Mouse (Mus musculus) embryonic facial prominence, embryonic 12.5 days (tissue): ENCODE results near the gene 2010005H15Rik. TPM values are rescaled to one million over a fixed set of nuclear protein-coding genes. Genes with fewer than 3 reads are reported as not detected.

ENCODE experiments used
- polyA plus RNA-seq: library from polyadenylated mRNA; unstranded; fragments of >200 nt; fragmentation: Nextera tagmentation; extraction: Ambion mirVana; gene quantifications from 2 replicates; pipeline ENCODE4 v1.2.1, GENCODE M21; 2016

The 2010005H15Rik gene
- polyA plus RNA-seq, 1 experiment from 2014 or later: not detected

Other genes starting within 250 kb of the 2010005H15Rik start
- gene Kpna1, start 242.7 kb upstream of the 2010005H15Rik start, polyA plus RNA-seq: 53.6 and 55.5 TPM in 2 replicates
- 14.1 and 14.2 TPM in 2 replicates for gene Wdr5b, start 180.3 kb upstream of the 2010005H15Rik start, polyA plus RNA-seq
- gene Fam162a, start 149.9 kb upstream of the 2010005H15Rik start, polyA plus RNA-seq: 311 and 320 TPM in 2 replicates
- 86.1 and 88.3 TPM in 2 replicates for gene Ccdc58, start 149.8 kb upstream of the 2010005H15Rik start, polyA plus RNA-seq
- gene Csta1, start 90.2 kb upstream of the 2010005H15Rik start, polyA plus RNA-seq: 0.10 TPM in 1 of 2 replicates, not detected in the other
- 1.9 TPM in 1 of 2 replicates, not detected in the other for gene Stfa2l1, start 64.7 kb upstream of the 2010005H15Rik start, polyA plus RNA-seq
- 2.9 TPM in 1 of 2 replicates, not detected in the other for gene Gm5483, start 37.3 kb upstream of the 2010005H15Rik start, polyA plus RNA-seq
- not detected in 2 replicates for gene Gm5416, start 11.1 kb upstream of the 2010005H15Rik start, polyA plus RNA-seq
- gene Stfa1, start 55.5 kb downstream of the 2010005H15Rik start, polyA plus RNA-seq: 5.2 and 5.5 TPM in 2 replicates
- not detected in 2 replicates for gene BC117090, start 112.9 kb downstream of the 2010005H15Rik start, polyA plus RNA-seq
- gene BC100530, start 146.3 kb downstream of the 2010005H15Rik start, polyA plus RNA-seq: 4.3 and 6.6 TPM in 2 replicates
- 0.79 TPM in 1 of 2 replicates, not detected in the other for gene Stfa2, start 187.0 kb downstream of the 2010005H15Rik start, polyA plus RNA-seq
- 1.3 and 1.6 TPM in 2 replicates for gene Stfa3, start 233.9 kb downstream of the 2010005H15Rik start, polyA plus RNA-seq